ENCODE assay signal across 7 mouse cellular contexts in the genomic region with DNA sequence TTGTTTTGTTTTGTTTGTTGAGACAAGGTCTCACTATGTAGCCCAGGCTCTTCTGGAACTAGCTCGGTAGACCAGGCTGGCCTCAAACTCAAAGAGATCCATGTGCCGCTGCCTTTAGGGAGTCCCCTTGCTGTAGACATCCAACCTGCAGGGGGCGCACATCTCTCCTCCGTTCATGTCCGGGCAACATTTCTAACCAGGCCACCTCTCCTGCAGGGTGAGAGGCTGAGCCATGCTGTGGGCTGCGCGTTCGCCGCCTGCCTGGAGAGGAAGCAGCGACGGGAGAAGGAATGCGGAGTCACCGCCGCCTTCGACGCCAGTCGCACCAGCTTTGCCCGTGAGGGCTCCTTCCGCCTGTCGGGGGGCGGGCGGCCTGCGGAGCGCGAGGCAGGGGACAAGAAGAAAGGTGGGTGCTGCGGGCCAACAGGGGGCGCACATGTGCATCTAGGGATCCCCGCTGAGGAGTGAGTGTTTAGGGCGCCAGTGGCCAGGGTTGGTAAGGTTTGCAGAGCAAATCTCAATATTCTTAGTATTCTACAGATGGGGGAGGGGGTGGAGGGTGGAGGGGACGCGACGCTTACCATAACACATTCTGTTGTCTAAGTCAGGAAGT. TPM values are rescaled to one million over a fixed set of nuclear protein-coding genes. Genes with fewer than 3 reads are reported as not detected.
A peak's percentile ranks its signal among the peaks of the same experiment; 100 is the strongest.
DNase-seq lines count a peak whose midpoint lies in the region; ATAC-seq and TF ChIP-seq lines count a peak whose summit lies in the region.

No protein-coding gene starts in this region.

- TF ChIP-seq CTCF in left cerebral cortex, adult 2 months (IDR thresholded peaks at IDR 0.05), result peak; percentile 29
- TF ChIP-seq CTCF in small intestine, adult 2 months (IDR thresholded peaks at IDR 0.05; ENCODE audit: extremely low read depth, insufficient read length, insufficient replicate concordance, low read depth, low read length), result peak; percentile 40; the same call in 1 of the 2 replicates

- 61% methylated on average over 32 of the region's 32 CpGs for WGBS in embryonic facial prominence, embryonic 14.5 days
- 34% methylated on average over 32 of the region's 32 CpGs for WGBS in liver, embryonic 11.5 days
- WGBS in small intestine, adult 2 months, result 71% methylated on average over 32 of the region's 32 CpGs

- no peaks in the 10 kb centered on the region for H3K27me3 ChIP-seq in embryonic facial prominence, embryonic 14.5 days (replicated peaks; ENCODE audit: control insufficient read depth, insufficient read depth, low read length)
- H3K27me3 ChIP-seq in liver, embryonic 11.5 days (replicated peaks; ENCODE audit: control insufficient read depth, insufficient read depth, low read length), result no peaks in the 10 kb centered on the region
- H3K27me3 ChIP-seq in small intestine, adult 2 months (ENCODE audit: control insufficient read depth, insufficient read depth, low read length), result no peaks in the 10 kb centered on the region

- no peak overlapping the region for H3K9ac ChIP-seq in embryonic facial prominence, embryonic 14.5 days (ENCODE audit: low read depth, low read length)
- peak overlapping the region; percentile 61 for H3K9ac ChIP-seq in liver, embryonic 11.5 days (ENCODE audit: low read depth, low read length)

- ATAC-seq in embryonic facial prominence, embryonic 14.5 days (ENCODE audit: low read depth), result no peak
- ATAC-seq in liver, embryonic 11.5 days (replicated peaks; ENCODE audit: low FRiP score), result peak; percentile 75

- no peaks in the 10 kb centered on the region for H3K9me3 ChIP-seq in embryonic facial prominence, embryonic 14.5 days (ENCODE audit: control insufficient read depth, low read length)
- no peaks in the 10 kb centered on the region for H3K9me3 ChIP-seq in liver, embryonic 11.5 days (ENCODE audit: control insufficient read depth, low read length)

- no peak for DNase-seq in left cerebral cortex, adult 2 months (ENCODE audit: extremely low spot score in 1 of 2, low spot score in 2 of 2)
- no peak for DNase-seq in left cerebral cortex, adult 11 months (ENCODE audit: low spot score)
- peak; percentile 57 for DNase-seq in adrenal gland, postnatal 14 days
- DNase-seq in embryonic facial prominence, embryonic 14.5 days (ENCODE audit: low spot score), result peak; percentile 29
- peak; percentile 80 for DNase-seq in liver, embryonic 11.5 days (ENCODE audit: low spot score)
- no peak for DNase-seq in layer of hippocampus, adult 9-10 months (ENCODE audit: low spot score)

- TF ChIP-seq POLR2A in small intestine, adult 2 months (IDR thresholded peaks at IDR 0.05; ENCODE audit: low read depth, low read length), result no peak

- intact Hi-C loops in left cerebral cortex, adult 2 months (cut with DNase I), result no loop called here

- no peak overlapping the region for H3K4me2 ChIP-seq in embryonic facial prominence, embryonic 14.5 days (ENCODE audit: low read depth, low read length)
- H3K4me2 ChIP-seq in liver, embryonic 11.5 days, result peak overlapping the region; percentile 61

- H3K36me3 ChIP-seq in embryonic facial prominence, embryonic 14.5 days (ENCODE audit: control insufficient read depth, insufficient read depth, low read length), result peaks cover 95% of the 10 kb centered on the region
- no peaks in the 10 kb centered on the region for H3K36me3 ChIP-seq in liver, embryonic 11.5 days (ENCODE audit: control insufficient read depth, insufficient read depth, low read length)
- H3K36me3 ChIP-seq in small intestine, adult 2 months (ENCODE audit: control insufficient read depth, insufficient read depth, low read length), result peaks cover 3% of the 10 kb centered on the region; the same call in 1 of the 2 replicates

- no peaks in the 10 kb centered on the region for H3K4me1 ChIP-seq in embryonic facial prominence, embryonic 14.5 days (ENCODE audit: control insufficient read depth, insufficient read depth, low read length)
- 0 out of 2 replicates have a peak, but pooled peaks cover 2% of the 10 kb centered on the region for H3K4me1 ChIP-seq in liver, embryonic 11.5 days (replicated peaks; ENCODE audit: control insufficient read depth, insufficient read depth, low read length)
- H3K4me1 ChIP-seq in small intestine, adult 2 months (ENCODE audit: control insufficient read depth, insufficient read depth, insufficient read length, low read length), result peaks cover 3% of the 10 kb centered on the region

- H3K4me3 ChIP-seq in left cerebral cortex, adult 2 months, result no peak overlapping the region
- no peak overlapping the region for H3K4me3 ChIP-seq in embryonic facial prominence, embryonic 14.5 days (ENCODE audit: low read depth, low read length)
- H3K4me3 ChIP-seq in liver, embryonic 11.5 days (ENCODE audit: low read depth, low read length), result peak overlapping the region; percentile 41
- no peak overlapping the region for H3K4me3 ChIP-seq in small intestine, adult 2 months (ENCODE audit: low read depth, low read length)

- H3K27ac ChIP-seq in left cerebral cortex, adult 2 months, result no peak overlapping the region
- no peak overlapping the region for H3K27ac ChIP-seq in embryonic facial prominence, embryonic 14.5 days (replicated peaks; ENCODE audit: low read depth, low read length)
- 0 out of 2 replicates have a peak overlapping the region, but pooled peaks have one; percentile 8 for H3K27ac ChIP-seq in liver, embryonic 11.5 days (ENCODE audit: low read depth, low read length)
- no peak overlapping the region for H3K27ac ChIP-seq in small intestine, adult 2 months (ENCODE audit: insufficient read depth, low read depth, low read length)

RNA-seq across cellular contexts. Expression of a gene that starts 15.6 kb away (rescaled TPM):
- 100 to 1,000 TPM; 117 to 135 TPM for total RNA-seq in left cerebral cortex, adult 2 months (2021)
- 8.7 and 11.9 TPM in 2 replicates for total RNA-seq in adrenal gland, postnatal 14 days (2021)
- polyA plus RNA-seq in embryonic facial prominence, embryonic 14.5 days (2014; fragmentation: Nextera tagmentation; extraction: Ambion mirVana), result 25.1 and 28.4 TPM in 2 replicates
- 3.6 TPM in 2 replicates for polyA plus RNA-seq in liver, embryonic 11.5 days (2014; fragmentation: Nextera tagmentation; extraction: Ambion mirVana)
- polyA plus RNA-seq in small intestine, adult 2 months (2012; rRNA removed), result 8.3 and 9.0 TPM in 2 replicates

RNA-seq across cellular contexts. Expression of a gene that starts 41.0 kb away (rescaled TPM):
- 10 to 100 TPM; 35.4 to 36.2 TPM for total RNA-seq in left cerebral cortex, adult 2 months (2021)
- 44.2 and 44.8 TPM in 2 replicates for total RNA-seq in adrenal gland, postnatal 14 days (2021)
- 16.8 and 18.2 TPM in 2 replicates for polyA plus RNA-seq in embryonic facial prominence, embryonic 14.5 days (2014; fragmentation: Nextera tagmentation; extraction: Ambion mirVana)
- 16.6 and 18.7 TPM in 2 replicates for polyA plus RNA-seq in liver, embryonic 11.5 days (2014; fragmentation: Nextera tagmentation; extraction: Ambion mirVana)
- 34.7 and 60.7 TPM in 2 replicates for polyA plus RNA-seq in small intestine, adult 2 months (2012; rRNA removed)

RNA-seq across cellular contexts. Expression of a gene that starts 45.4 kb away (rescaled TPM):
- 10 to 100 TPM; 11.7 to 12.6 TPM for total RNA-seq in left cerebral cortex, adult 2 months (2021)
- total RNA-seq in adrenal gland, postnatal 14 days (2021), result 8.6 and 9.6 TPM in 2 replicates
- 8.1 and 8.7 TPM in 2 replicates for polyA plus RNA-seq in embryonic facial prominence, embryonic 14.5 days (2014; fragmentation: Nextera tagmentation; extraction: Ambion mirVana)
- 3.5 and 4.8 TPM in 2 replicates for polyA plus RNA-seq in liver, embryonic 11.5 days (2014; fragmentation: Nextera tagmentation; extraction: Ambion mirVana)
- 15.3 and 44.6 TPM in 2 replicates for polyA plus RNA-seq in small intestine, adult 2 months (2012; rRNA removed)

Comparison
In these comparisons a context has a peak if more than half of its experiments do, and no peak if none do; other contexts are left out.
1. DNase-seq: peak in adrenal gland, postnatal 14 days (single experiment), embryonic facial prominence, embryonic 14.5 days (single experiment) and liver, embryonic 11.5 days (single experiment); none in left cerebral cortex, adult 2 months (0 of 2), left cerebral cortex, adult 11 months (single experiment) and layer of hippocampus, adult 9-10 months (single experiment).